Mouse (Mus musculus) urinary bladder, adult 18-20 months (tissue): Measurements from ENCODE around the gene Idh1.
A peak's percentile ranks its signal among the peaks of the same experiment; 100 is the strongest.
"Not testable (repeated sequence)": the region's sequence is repeated elsewhere in the genome, so short reads cannot be mapped to it uniquely, and the experiment has no call there.

Experiments used
- DNase-seq, 2 experiments: peaks; one replicate each; pipeline ENCODE4 v3.0.0; 2022; ENCODE audit warnings: low spot score in 2 of 2, mixed read lengths in 2 of 2

The Idh1 gene

GRCm38 (mm10) chr1:65186287-65187073 is at the start of gene Idh1, which contains the start of gene Pikfyve:
Idh1 (minus strand) TSS chr1:65186500.
Pikfyve (plus strand) TSS chr1:65186683.
- DNase-seq: peak; percentile 94

- DNase-seq: no peak
Observed at GRCm38 (mm10) chr1:65230566-65230965, 44.3 kb upstream of the Idh1 start.

GRCm38 (mm10) chr1:65229768-65230167 is 43.5 kb upstream of the Idh1 start:
- not testable (repeated sequence) for DNase-seq

GRCm38 (mm10) chr1:65227681-65228080 is 41.4 kb upstream of the Idh1 start:
- DNase-seq: no peak

GRCm38 (mm10) chr1:65223654-65224053 is 37.4 kb upstream of the Idh1 start:
- no peak for DNase-seq

- no peak for DNase-seq
Observed at GRCm38 (mm10) chr1:65217972-65218371, 31.7 kb upstream of the Idh1 start.

- no peak for DNase-seq
Observed at GRCm38 (mm10) chr1:65217567-65217966, 31.3 kb upstream of the Idh1 start.

GRCm38 (mm10) chr1:65213214-65213613 is 26.9 kb upstream of the Idh1 start:
- no peak for DNase-seq

- DNase-seq: no peak
Observed at GRCm38 (mm10) chr1:65204299-65204698, 18.0 kb upstream of the Idh1 start.

GRCm38 (mm10) chr1:65198861-65199260 is 12.6 kb upstream of the Idh1 start:
- DNase-seq: no peak

GRCm38 (mm10) chr1:65198425-65198824 is 12.1 kb upstream of the Idh1 start:
- no peak for DNase-seq

- DNase-seq: no peak
Observed at GRCm38 (mm10) chr1:65193226-65193625, 6.9 kb upstream of the Idh1 start.

GRCm38 (mm10) chr1:65190172-65190571 is 3.9 kb upstream of the Idh1 start:
- DNase-seq: no peak

GRCm38 (mm10) chr1:65187074-65187430 is 752 bp upstream of the Idh1 start:
- no peak for DNase-seq

GRCm38 (mm10) chr1:65185524-65186205 is 635 bp downstream of the Idh1 start:
- no peak for DNase-seq

GRCm38 (mm10) chr1:65185011-65185410 is 1.3 kb downstream of the Idh1 start:
- no peak for DNase-seq

- DNase-seq: no peak
Observed at GRCm38 (mm10) chr1:65183994-65184393, 2.3 kb downstream of the Idh1 start.

GRCm38 (mm10) chr1:65181459-65181858 is 4.8 kb downstream of the Idh1 start:
- no peak for DNase-seq

- no peak for DNase-seq
Observed at GRCm38 (mm10) chr1:65179634-65180249, 6.6 kb downstream of the Idh1 start.

- DNase-seq: peak; percentile 93 to 97
Observed at GRCm38 (mm10) chr1:65178902-65179432, 7.3 kb downstream of the Idh1 start.

GRCm38 (mm10) chr1:65178126-65178901 is 8.0 kb downstream of the Idh1 start:
- DNase-seq: peak; percentile 94 to 96

GRCm38 (mm10) chr1:65177452-65177851 is 8.8 kb downstream of the Idh1 start:
- DNase-seq: no peak
